Mouse (Mus musculus) adrenal gland, adult (tissue): ENCODE results near the gene Clic5.
A peak's percentile ranks its signal among the peaks of the same experiment; 100 is the strongest.
"Not testable (repeated sequence)": the region's sequence is repeated elsewhere in the genome, so short reads cannot be mapped to it uniquely, and the experiment has no call there.

ENCODE experiments used
- DNase-seq, 2 experiments: peaks; one replicate each; pipeline ENCODE4 v3.0.0; 2022 to 2023; ENCODE audit warnings: low spot score in 1 of 2; ENCODE audit not compliant: inconsistent age in 2 of 2

Gene Clic5

DNA sequence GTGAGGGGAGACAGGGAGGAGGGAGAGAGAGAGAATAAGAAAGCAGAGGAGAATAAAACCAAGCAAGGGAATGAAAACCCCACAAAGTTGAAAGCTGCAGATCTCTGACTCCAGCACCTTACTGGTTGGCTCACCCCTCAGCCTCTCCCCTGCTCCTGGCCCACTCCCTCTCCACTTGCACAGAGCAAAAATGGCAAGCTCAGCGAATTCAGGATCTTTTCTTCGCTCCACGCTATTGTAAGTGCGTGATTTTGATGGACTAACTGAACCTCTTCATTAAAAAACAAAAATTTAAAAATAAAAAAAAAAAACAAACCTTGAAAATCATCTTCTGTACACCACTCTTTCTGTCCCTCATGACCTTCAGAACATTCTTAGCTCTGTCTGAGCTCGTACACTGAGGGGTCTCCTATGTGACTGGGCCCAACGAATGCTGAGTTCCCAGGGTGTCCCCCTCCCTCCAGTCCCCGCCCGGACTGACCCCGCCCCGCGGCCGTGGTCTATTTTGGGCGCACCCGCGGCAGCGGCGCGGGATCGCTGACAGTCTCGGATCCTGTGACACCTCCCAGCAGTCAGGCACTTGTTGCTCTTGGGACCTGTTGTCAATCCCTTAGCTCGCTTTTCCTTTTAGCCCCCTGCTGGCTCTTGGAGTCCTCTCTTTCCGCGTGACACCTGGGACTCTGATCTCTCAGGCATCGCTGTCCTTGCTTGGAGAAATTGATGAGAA is at the start of gene Clic5:
TSS of gene Clic5 (plus strand) at position 543 of the 727 bp plus-strand sequence.
- peak; percentile 63 to 85 for DNase-seq

GRCm38 (mm10) chr17:44145806-44146205 is 42.6 kb upstream of the Clic5 start:
- no peak for DNase-seq

GRCm38 (mm10) chr17:44148109-44148846 is 40.1 kb upstream of the Clic5 start:
- no peak for DNase-seq

GRCm38 (mm10) chr17:44151130-44151529 is 37.3 kb upstream of the Clic5 start:
- DNase-seq: peak; percentile 37 to 78

DNA sequence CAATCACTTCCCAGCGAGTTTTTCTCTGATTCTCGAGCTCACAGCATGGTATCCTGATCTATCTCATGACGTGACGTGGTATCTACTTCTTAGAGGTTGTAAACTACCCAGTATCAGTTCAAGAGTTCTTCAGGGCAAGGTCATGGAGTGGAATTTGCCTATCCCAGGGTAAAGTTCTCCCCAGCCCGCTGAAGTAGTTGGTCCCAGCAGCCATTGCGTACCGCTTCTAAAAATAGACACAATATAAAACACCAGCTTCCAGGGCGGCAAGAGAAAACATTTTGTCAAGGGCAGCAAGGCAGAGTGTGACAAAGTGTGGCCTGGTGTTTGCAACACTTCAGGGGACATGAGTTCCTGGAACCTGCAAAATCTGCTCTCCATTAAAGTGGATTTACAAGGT is 36.5 kb upstream of the Clic5 start:
- peak in 1 of 2 experiments; percentile 42 for DNase-seq

DNA sequence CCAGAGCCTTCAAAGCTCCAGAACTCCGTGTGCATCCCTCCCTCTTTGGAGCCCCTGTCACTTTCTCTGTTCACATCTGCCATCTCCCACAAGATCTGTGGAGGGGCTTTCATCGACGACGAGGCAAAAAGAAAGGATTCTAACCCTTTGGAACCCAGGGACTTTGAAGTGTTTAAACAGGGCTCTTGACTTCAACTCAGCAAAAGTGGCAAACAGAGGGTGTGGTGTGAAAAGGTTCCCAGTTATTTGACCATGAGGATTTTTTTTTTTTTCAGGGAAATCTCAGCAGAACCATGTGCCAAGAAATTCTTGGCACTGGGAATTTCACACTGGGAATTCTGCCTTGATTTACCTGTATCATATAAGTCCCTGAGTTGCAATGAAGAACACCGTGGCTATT is 34.5 kb upstream of the Clic5 start:
- no peak for DNase-seq

DNA sequence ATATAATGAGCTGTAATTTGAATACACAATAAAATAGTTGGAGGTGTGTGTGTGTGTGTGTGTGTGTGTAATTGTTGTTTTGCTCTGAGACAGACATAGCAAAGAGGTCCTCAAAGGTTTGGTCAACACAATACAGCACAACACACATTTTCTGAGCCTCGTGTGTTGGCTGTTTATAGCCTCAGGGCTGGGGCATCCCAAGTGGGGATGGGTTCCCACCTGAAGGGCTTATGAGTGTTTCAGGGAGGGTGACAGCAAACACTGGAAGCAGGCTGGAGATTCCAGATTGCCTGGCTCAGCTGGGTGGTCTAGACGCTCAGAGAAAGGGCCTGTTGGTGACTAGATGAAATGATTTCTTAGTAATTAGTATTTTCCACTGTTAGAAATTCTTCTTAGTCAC is 33.2 kb upstream of the Clic5 start:
- DNase-seq: no peak

GRCm38 (mm10) chr17:44158186-44158585 is 30.2 kb upstream of the Clic5 start:
- peak in 1 of 2 experiments; percentile 59 for DNase-seq

- DNase-seq: no peak
Measured at GRCm38 (mm10) chr17:44160449-44160848, 27.9 kb upstream of the Clic5 start.

DNA sequence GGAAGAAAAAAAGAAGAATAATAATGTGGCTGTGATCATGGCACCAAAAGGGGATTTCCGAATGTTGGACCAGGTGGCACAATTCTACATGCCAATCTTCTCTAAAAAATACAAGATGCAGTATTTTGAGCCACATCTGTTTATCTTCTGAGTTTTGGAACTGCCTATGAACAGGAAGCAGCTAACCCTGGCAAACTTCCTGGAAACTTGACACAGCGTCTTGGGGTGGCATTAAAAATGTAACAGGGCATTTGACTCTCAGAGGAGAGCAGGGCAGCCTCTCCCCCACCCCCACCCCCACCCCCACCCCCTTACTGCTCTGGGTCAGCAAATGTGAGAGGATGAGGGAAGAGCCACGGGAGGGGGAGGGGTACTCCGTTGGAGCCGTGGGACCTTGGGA is 25.9 kb upstream of the Clic5 start:
- DNase-seq: peak in 1 of 2 experiments; percentile 36

DNA sequence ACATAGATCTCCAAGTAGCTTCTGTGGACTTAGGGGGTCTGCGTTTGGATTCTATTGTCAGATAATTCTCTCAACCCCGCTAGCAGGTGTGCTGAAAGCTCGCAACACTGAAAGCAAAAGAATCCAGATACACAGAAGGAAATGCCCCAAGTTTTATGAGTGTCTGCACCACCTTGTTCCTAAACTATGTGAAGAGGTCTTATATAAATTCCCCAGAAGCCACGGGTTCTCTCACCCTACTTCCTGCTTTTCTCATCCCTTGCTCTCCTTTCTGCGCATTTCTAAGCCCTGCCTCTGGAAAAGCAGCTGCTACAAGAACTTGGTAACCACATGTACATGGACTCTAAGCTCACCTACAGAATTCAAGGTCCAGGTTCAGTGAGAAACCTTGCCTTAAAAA is 25.4 kb upstream of the Clic5 start:
- DNase-seq: no peak

GRCm38 (mm10) chr17:44165730-44166347 is 22.5 kb upstream of the Clic5 start:
- DNase-seq: no peak

DNA sequence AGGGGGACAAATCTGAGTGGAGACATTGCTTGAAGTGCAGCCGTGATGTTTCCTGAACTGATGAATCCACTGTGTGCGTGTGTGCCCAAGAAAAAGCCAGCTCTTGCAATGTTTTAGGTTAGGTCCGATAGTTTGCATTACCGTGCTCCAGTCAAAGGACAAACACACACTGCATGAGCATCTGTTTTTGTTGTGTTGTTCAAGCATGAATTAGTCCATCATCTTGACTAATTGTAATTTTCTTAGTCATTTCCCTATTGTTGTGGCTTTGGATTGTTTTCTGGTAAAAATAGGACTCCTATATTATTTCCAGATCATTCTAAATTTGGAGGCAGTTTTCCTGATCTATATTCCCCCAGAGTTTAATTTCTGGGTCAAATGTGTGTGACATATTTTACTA is 18.7 kb upstream of the Clic5 start:
- DNase-seq: no peak

DNA sequence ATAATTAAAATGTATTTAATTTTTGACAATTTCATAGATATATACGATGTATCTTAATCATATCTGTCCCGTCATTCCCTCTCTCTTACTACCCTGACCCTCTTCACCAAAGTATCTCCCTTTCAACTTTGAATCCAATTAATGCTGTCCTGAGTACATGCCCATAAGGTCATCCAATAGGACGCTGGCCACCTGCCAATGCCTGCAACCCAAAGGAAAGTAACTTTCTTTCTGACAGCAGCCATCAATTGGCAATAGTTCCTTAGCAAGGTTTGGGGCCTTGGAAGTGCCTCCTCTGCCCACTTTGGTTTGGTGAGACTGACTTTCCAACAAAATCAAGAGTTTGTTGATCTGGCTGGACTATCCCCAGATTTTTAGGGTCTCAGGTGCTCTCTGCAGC is 18.1 kb upstream of the Clic5 start:
- no peak for DNase-seq

GRCm38 (mm10) chr17:44171930-44172329 is 16.5 kb upstream of the Clic5 start:
- no peak for DNase-seq

GRCm38 (mm10) chr17:44173341-44173740 is 15.0 kb upstream of the Clic5 start:
- peak in 1 of 2 experiments; percentile 81 for DNase-seq

- no peak for DNase-seq
Measured at GRCm38 (mm10) chr17:44177291-44177690, 11.1 kb upstream of the Clic5 start.

- DNase-seq: no peak
Measured at GRCm38 (mm10) chr17:44181346-44181745, 7.0 kb upstream of the Clic5 start.

DNA sequence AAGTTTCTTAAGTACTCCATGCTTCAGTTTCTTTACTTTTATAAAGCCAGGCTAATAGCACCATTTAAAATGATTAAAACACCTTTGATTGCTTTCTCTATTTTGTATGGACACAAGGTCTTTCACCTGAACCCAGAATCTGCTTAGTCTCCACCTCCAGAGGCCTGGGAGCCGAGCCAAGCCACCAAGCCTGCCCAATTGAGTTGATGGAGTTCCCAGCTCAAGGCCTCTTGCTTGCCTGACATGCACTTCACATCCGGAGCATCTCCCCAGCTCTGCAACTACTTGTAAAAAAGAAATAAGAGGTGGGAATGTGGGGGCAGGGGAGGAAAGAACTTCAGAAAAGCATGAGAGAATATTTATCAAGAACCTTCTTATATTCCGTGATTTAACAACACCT is 1.5 kb upstream of the Clic5 start:
- no peak for DNase-seq

DNA sequence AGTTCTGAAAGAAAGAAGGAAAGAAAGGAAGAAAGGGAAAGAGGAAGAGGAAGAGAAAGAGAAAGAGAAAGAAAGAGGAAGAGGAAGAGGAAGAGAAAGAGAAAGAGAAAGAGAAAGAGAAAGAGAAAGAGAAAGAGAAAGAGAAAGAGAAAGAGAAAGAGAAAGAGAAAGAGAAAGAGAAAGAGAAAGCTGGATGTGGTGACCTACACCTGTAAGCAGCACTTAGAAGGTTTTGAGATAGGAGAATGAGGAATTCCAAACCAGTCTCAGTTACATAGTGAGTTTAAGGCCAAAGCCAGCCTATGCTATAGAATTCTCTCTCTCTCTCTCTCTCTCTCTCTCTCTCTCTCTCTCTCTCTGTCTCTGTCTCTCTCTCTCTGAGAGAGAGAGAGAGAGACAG is 847 bp upstream of the Clic5 start:
- DNase-seq: not testable (repeated sequence)

DNA sequence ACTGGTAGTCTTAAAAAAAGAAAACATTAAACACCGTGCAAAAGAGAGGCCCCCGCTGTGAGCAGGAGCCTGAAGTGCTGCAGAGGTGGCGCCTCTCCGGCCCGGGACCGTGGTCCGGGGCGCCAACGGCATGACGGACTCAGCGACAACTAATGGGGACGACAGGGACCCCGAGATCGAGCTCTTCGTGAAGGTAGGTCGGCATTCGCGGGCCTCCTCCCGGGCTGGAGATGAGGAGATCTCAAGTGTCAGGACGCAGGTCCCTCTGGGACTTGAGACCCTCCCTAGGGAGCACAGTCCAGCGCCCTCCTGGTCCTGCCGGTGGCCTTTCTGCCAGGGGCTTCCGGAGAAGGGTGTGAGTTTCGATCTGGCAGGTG is 373 bp downstream of the Clic5 start:
- DNase-seq: peak in 1 of 2 experiments; percentile 23

- peak in 1 of 2 experiments; percentile 47 for DNase-seq
Measured at GRCm38 (mm10) chr17:44189696-44190095, 1.3 kb downstream of the Clic5 start.
